Mouse (Mus musculus): ENCODE measurements at regions not wholly inside any gene's neighbourhood (a gene's known extent, or its start where the extent isn't known, plus 50 kb on each side); places are given as distances from the start of the nearest gene placed in this dataset.

- no peak overlapping the region for H3K27ac ChIP-seq (ENCODE audit: low read length)
- peak; percentile 34; the same call in 1 of the 2 replicates for ATAC-seq (ENCODE audit: insufficient read depth, low FRiP score)
- 62% methylated on average over 11 of the region's 11 CpGs for WGBS
Measured at GRCm38 (mm10) chr8:33985430-33985977, 126.0 kb downstream of the Gm10131 start.

GRCm38 (mm10) chr8:33981629-33982028, 129.9 kb downstream of the Gm10131 start:
- H3K27me3 ChIP-seq (ENCODE audit: control insufficient read depth, insufficient read depth, low read length): no peaks in the 10 kb centered on the region
- peaks cover 8% of the 10 kb centered on the region; the same call in 1 of the 2 replicates for H3K4me1 ChIP-seq (ENCODE audit: control insufficient read depth, insufficient read depth, low read length)
- H3K36me3 ChIP-seq (ENCODE audit: control insufficient read depth, insufficient read depth, low read length): no peaks in the 10 kb centered on the region
- no peak overlapping the region for H3K27ac ChIP-seq (ENCODE audit: low read length)
- no peak overlapping the region for H3K4me2 ChIP-seq (ENCODE audit: low read depth, low read length)
- H3K4me3 ChIP-seq (replicated peaks; ENCODE audit: low read length): no peak overlapping the region
- no peaks in the 10 kb centered on the region for H3K9me3 ChIP-seq (replicated peaks; ENCODE audit: control insufficient read depth, low read length)
- ATAC-seq (ENCODE audit: insufficient read depth, low FRiP score): no peak
- H3K9ac ChIP-seq (ENCODE audit: low read length): no peak overlapping the region
- WGBS: 80% methylated on average over 4 of the region's 4 CpGs

More at GRCm38 (mm10) chr8:33985430-33985977, 126.0 kb downstream of the Gm10131 start:
- no peak overlapping the region for H3K9ac ChIP-seq (ENCODE audit: low read length)
- H3K36me3 ChIP-seq (ENCODE audit: control insufficient read depth, insufficient read depth, low read length): no peaks in the 10 kb centered on the region
- no peaks in the 10 kb centered on the region for H3K27me3 ChIP-seq (ENCODE audit: control insufficient read depth, insufficient read depth, low read length)
- peaks cover 5% of the 10 kb centered on the region; the same call in 1 of the 2 replicates for H3K4me1 ChIP-seq (ENCODE audit: control insufficient read depth, insufficient read depth, low read length)
- H3K4me3 ChIP-seq (replicated peaks; ENCODE audit: low read length): no peak overlapping the region
- H3K9me3 ChIP-seq (replicated peaks; ENCODE audit: control insufficient read depth, low read length): no peaks in the 10 kb centered on the region
- H3K4me2 ChIP-seq (ENCODE audit: low read depth, low read length): no peak overlapping the region

GRCm38 (mm10) chr8:33980999-33981398, 130.5 kb downstream of the Gm10131 start:
- Histone ChIP-seq H3K4me3 (replicated peaks; ENCODE audit: low read length) (no peak overlapping the region), H3K9ac (ENCODE audit: low read length) (no peak overlapping the region), H3K27ac (ENCODE audit: low read length) (no peak overlapping the region), H3K4me1 (ENCODE audit: control insufficient read depth, insufficient read depth, low read length) (peaks cover 8% of the 10 kb centered on the region; the same call in 1 of the 2 replicates), H3K4me2 (ENCODE audit: low read depth, low read length) (no peak overlapping the region), H3K27me3 (ENCODE audit: control insufficient read depth, insufficient read depth, low read length) (no peaks in the 10 kb centered on the region), H3K36me3 (ENCODE audit: control insufficient read depth, insufficient read depth, low read length) (no peaks in the 10 kb centered on the region), H3K9me3 (replicated peaks; ENCODE audit: control insufficient read depth, low read length) (no peaks in the 10 kb centered on the region)
- ATAC-seq (ENCODE audit: insufficient read depth, low FRiP score): peak; percentile 61; the same call in 1 of the 2 replicates
- 24% methylated on average over 7 of the region's 7 CpGs for WGBS

Data from stomach, embryonic 16.5 days (tissue).